Mouse (Mus musculus): Measurements from ENCODE around the gene Stt3b. TPM values are rescaled to one million over a fixed set of nuclear protein-coding genes. Genes with fewer than 3 reads are reported as not detected.

The Stt3b gene
- polyA plus RNA-seq (2015; fragmentation: Nextera tagmentation; extraction: Ambion mirVana), result 51.1 and 59.0 TPM in 2 replicates

GRCm38 (mm10) chr9:115310346-115311222, at the start of gene Stt3b:
Gene Stt3b, minus strand, starts transcription at chr9:115310421.

Measured in urinary bladder, postnatal 0 days (tissue).